Mouse (Mus musculus) lung, adult 18-20 months (tissue): ENCODE measurements around the gene Syt3.
A peak's percentile ranks its signal among the peaks of the same experiment; 100 is the strongest.

ENCODE experiments used
- DNase-seq, 2 experiments: peaks; one replicate each; pipeline ENCODE4 v3.0.0; 2022; ENCODE audit warnings: mixed read lengths in 2 of 2

Syt3 gene

DNA sequence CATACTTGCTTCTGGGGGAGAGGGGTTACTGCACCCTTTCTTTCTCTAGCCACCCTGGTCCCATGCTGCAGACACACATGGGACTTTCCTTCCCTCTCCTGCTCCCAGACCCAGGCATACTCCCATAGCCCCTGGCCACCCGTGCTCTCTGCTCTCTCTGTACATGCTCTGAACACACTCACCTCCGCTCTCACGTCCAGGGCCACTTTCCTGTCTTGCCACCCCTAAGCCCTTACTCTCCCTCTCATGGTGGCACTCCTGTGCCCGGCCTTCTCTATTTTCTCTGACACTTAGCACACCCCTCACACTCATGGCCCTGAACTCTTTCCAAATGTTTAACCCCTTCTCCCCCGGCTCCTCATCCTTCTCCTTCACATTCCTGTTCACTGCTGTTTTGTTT is 25.9 kb upstream of the Syt3 start:
- DNase-seq, result peak; percentile 42 to 48

DNA sequence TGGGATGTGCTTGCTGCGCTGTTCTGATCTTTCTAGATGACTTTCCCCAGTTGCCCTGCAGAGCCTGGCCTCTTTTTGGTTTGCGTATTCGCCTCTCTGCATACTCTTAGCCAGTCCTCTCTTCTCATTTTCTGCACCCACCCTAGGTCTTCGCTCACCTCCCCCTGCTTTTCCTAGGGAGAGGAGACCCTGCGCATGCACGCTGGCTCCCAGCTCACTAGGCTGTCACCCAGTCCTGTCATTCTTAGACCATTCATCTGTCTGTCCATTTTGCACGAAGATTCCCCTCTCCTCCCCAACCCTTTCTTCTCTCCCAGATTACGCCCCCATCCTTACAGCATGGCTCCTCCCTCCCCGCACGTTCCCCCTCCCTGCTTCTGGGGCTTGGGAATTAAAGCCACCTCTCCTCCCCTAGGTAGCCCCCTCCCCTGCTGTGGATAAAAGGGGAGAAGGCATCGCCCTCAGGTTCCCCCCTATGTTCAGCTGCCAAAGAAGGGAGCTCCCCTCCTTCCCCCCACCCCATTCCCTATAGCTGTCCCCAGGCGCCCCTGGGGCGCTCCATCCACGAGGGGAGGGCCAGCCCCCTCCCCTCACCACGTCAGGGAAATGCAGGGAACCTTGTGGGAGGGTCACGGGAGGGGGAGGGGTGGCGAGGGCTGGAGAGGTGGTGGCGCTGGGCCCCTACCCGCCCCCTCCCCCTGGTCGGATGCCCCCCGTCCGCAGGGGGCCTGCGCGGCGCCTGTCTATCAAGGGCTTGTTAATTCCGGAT is 24.8 kb upstream of the Syt3 start:
- DNase-seq, result no peak

DNA sequence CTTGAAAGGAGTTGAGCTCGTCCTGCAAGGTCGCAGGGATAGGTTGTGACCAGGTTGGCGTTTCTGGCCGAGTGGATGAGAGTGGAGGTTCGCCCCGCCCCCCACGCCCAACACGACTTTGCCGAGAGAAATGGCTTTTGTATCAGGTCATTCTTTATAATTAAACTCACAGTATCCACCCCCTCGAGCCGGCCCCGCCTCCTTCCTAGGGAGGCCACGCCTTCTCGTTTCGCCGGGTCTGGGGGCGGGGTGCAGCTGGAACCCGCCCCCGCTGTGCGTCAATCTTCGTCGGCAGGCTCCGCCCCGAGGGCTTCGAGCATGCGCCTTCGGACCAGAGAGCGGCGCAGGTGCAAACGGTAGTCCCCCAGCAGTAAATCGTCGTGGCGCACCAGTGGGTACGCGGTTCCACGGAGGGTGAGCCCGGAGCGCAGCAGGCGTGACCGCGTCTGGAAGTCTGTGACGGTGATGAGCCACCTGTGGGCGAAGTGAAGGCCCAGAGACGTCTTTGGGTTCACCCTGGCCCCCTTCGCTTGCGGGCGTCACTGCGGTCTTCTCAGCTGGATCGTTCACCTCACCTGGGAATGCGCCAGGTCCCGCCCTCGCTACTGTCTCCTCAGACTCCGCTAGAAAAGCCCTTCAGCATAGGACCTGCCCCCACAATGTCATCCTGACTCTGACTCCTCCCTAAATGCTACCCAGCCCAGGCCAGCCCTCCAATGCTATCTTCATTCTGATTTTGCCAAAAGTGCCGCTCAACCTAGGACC is 23.8 kb upstream of the Syt3 start:
- DNase-seq, result peak; percentile 92 to 94

DNA sequence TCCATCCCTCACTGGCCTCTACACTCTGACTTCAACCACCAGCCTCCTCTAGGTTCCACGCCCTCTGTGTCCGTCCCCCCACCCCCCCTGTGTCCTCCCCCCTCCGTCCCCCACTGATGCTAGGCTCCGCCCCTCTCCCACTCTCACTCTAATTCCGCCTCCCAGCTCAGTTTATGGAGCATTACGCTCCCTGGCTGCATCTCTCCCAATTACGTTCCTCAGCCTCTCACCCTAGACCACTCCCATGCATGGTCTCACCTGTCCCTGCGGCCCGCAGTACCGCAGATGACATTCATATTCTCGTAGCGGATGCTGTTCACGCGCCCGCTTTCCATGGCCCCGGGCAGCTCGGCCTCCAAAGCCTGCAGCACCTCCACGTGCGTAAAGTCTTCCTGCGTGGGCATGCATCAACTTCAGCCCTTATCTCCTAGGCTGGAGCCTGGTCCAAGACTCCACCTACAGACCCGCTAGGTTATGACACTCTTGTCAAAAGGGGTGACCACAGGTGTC is 23.1 kb upstream of the Syt3 start:
- no peak for DNase-seq

DNA sequence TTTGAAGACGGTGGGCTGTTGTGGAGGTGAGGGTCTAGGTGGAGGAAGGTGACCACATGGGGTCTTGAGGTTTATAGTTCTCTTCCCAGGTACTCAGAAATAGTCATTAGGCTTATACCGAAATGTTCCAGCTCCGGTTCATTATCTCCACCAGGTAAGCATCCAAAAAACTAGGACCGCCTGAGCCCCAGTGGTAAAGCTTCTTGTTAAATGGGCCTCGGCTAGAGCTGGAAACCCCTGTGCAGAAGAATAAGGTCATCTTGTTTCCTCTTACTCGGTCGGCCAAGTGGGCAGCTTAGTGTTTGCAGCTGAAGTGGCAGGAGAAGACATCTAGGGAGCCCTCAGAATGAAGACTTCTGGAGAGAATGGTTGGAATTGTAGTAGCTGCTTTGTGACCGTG is 11.2 kb upstream of the Syt3 start:
- no peak for DNase-seq

DNA sequence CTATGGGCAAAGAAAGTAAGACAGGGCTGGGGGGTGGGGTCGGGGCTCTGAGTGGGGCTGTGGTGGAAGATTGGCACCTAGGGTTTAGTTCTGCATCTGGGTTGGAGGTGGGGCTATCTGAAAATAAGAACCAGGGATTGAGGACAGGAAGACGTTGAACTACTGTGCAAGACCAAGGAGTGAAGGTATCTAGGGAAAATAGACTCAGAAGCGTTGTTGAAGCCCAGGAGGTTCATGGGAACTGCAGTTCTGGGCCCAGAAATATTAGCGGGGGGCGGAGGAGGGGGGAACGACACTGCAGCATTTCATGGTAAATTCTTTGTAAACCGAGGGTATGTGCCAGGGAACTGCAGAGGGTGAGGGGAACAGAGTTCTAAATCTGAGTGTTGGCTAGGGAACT is 10.4 kb upstream of the Syt3 start:
- no peak for DNase-seq

DNA sequence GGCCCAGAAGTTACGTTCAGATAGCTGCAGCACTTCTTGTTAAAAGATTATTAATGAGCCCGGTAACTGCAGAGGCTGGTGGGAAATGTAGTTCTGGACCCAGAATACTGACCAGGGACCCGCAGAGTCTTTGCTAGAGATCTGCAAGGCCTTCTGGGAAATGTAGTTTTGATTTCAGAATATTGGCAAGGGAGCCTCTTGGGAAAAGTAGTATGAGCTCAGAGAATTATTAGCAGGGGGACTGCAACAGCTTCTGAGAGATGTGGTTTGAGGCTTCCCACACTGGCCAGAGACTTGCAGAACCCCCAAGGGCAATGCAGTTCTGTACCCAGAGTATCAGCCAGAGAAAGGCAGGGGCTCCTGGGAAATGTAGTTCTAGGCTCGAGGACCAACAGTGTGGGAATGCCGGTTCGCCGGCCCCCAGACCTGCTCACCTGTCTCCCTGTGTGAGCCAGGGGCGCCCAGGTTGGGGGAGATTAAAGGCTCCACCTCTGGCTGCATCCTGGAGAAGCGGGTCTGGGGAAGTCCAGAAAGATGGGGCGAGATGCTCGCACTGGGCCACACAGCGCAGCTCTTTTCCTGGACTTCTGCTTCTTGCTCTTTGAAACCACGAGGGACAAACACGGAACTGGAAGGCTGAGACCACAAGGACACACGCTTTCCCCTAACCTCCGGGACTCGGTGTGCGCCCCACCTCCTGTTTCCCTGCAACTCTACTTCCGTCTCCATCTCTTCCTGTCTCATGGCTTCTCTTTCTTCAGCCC is 9.8 kb upstream of the Syt3 start:
- peak; percentile 90 to 95 for DNase-seq

DNA sequence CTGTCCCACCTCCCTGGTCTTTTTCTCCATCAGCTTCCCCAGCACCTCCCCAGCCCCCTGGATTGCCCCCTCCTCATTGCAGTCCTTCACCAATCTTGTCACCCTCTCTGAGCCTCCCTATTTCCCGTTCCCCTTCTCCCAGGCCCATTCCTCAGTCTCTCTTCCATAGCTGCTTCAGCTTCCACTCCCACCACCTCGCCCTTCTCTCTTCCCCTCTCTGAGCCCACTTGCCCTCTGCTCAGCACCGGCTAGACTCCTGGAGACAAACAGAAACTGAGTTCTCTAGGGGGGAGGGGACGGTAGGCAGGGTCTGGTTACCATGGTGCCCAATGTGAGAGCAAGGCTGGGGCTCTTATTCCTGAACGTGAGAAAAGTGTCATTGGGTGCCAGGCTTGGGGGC is 9.1 kb upstream of the Syt3 start:
- no peak for DNase-seq

DNA sequence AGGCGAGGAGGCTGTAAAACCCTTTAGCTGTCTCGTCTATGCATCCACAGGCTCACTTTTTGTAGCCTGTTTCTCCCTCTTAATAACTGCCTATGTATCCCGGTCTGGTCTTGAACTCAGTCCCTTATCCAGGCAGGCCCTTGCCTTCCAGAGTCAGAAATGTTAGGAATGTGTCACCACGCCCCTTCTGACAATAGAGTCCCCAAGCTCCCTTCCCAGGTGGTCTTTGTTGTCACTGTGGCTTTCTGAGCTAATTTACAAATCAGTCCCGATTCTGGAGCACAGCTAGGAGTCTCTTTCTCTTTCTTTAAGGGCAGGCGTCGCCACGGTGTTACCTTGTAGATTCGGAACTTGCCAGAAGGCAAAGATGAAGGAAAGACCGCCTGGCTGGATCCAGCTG is 8.7 kb upstream of the Syt3 start:
- no peak for DNase-seq

DNA sequence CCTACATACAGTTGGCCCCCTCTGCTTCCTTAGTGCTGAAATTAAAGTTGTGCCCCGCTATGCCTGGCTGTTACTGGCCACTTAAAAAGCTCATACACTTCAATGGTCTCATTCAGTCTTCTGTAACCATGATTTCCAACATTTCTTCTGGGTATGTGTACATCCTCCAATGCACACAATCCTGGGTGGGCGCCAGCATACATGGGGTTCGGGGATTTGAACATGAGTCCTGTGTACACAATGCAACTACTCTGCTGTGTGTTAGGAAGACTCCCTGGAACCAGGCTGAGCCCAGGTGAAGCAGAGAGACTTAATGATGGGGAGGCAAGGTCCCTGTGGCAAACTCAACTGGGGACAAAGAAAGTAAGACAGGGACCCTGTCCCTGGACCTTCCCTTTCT is 8.1 kb upstream of the Syt3 start:
- DNase-seq, result no peak

DNA sequence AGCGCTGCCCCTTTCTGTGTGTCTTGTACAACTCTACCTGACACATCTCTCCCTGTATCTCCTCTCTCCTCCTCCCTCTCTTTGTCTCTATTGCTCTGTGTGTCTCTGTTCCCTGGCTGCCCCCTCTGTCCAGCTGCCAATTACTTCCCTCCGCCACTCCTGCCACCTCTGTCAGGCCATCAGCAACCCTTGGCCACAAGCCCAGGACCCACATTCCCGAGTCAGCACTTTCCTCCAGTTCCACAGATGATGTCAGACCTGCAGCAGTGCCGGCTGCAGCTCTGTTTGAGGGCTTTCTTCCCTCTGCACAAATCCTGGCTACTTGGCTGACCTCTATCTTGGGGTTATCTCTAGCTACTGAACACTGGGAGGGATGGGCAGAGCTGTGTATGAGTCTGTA is 5.6 kb upstream of the Syt3 start:
- DNase-seq, result peak in 1 of 2 experiments; percentile 22

DNA sequence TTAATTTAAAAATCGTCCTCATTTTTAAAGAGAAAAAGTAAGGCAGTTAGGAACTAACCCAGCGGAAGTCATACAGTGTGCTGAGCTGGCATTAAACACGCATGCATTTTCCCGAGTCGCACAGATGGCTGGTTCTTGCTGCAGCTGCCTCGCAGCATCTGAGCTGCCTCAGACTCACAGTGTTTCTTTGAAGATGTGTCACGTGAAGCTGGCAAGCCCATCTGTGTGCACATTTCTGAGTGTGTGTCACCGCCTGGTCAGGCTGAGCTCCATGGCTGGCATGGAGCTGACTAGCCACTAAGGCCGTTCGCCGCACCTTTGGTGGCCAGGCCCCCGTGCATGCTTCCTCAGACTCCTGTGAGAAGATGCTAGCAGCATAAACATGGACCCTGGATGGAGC is 1.4 kb upstream of the Syt3 start:
- DNase-seq, result no peak

DNA sequence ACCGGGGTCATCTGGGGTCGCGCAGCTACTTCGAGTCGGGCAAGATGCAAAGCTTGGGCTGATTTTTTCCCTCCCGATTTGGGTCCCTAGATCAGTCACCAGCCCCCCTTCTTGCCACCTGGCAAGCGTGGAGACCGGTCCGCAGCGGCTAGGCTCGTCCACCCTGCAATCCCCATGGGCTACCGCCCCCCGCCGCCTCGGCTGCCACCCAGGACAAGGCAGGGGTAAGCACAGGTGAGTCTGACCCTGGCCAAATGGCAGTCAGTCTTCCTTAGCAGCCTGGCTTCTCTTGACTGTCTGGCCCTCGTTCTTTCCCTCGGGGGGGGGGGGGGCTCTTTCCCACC is 786 bp downstream of the Syt3 start:
- DNase-seq, result no peak

DNA sequence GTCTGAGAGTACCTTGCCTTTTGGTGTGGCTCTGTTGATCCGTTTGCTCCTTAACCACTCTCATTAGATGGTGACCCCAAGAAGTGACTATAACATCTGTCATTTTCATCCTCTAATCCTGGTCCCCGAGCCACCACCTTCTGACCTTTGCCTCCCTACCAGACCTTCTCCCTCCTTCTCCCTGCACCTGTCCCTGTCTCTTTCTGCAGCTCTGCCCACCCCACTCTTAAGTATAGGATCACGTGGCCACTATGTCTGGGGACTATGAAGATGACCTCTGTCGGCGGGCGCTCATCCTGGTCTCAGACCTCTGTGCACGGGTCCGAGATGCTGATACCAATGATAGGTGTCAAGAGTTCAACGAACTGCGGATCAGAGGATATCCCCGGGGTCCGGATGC is 1.8 kb downstream of the Syt3 start, which contains the start of gene 1700008O03Rik:
Gene 1700008O03Rik, minus strand, starts transcription at position 101 of the 400 bp plus-strand sequence.
- DNase-seq, result no peak

DNA sequence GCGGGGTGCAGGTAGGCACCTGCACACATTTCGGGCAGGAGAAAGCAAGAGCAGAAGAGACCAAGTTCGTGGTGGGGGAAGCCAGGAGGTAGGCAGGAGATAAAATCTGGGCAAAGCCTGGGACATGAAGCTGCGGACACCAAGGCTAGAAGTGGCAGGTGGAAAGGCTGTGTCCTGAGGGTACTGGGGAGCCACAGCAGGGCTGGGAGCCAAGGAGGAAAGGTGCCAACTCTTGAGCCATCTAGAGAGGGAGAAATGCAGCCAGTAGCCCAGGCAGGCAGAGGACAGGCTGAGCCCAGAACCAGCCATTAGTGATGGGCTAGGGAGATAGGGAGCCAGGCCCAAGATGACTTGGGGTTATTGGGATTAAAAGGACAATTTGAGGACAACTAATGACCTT is 7.9 kb downstream of the Syt3 start:
- DNase-seq, result no peak

DNA sequence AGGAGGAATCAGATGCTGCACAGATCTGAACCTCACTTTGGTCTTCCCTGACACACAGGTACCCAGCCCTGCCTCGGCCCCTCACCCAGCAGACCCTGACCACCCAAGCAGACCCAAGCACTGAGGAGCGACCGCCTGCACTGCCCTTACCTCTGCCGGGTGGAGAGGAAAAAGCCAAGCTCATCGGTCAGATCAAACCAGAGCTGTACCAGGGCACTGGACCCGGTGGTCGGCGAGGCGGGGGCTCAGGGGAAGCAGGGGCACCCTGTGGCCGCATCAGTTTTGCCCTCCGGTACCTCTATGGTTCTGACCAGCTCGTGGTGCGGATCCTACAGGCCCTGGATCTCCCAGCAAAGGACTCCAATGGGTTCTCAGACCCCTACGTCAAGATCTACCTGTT is 8.4 kb downstream of the Syt3 start:
- no peak for DNase-seq

DNA sequence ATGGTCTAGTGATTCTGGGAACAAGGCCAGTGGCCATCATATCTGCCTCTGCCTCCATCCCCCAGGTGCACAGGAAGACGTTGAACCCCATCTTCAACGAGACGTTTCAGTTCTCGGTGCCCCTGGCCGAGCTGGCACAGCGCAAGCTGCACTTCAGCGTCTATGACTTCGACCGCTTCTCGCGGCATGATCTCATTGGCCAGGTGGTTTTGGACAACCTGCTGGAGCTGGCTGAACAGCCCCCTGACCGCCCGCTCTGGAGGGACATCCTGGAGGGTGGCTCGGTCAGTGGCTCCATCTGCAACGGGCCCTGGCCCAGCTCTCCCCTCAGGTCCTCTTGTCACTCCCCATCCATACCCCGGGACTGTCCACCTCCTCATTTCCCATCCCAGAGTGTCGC is 9.4 kb downstream of the Syt3 start:
- no peak for DNase-seq

DNA sequence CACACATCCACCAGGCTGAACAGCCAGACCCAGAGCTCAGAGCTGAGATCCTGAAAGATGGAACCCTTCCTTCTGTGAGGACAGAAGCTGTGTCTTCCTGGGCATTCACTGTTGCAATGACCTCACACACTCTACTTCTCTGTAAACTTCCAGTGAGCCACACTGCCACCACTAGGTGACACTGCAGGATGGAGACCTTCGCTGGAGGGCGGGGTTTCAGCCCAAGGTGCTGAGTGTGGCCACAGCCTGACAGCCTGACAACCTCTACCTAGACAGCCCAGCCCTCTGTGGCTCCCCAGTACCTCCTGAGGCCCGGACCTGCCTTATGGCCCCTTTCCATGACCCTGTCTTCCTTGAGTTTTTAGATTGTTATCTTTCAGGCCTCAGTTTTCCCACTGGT is 14.7 kb downstream of the Syt3 start:
- DNase-seq, result peak; percentile 47 to 55

DNA sequence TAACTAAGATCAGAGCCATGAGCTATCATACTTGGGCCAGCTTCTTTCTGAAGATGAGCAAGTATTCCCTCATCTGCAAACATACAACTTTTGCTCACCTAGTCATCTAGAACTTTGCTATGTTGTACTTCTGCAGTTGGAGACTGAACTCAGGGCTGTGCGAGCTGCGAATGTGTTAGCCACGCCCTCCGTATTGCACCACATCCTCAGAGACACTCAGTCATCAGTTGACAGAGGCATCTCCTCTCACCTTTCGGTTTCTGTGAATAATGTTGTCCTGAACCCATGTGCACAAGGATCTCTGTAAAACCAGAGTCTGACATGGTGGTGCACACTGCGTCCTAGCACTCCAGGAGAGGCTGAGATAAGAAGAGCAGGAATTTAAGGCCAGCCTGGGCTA is 17.8 kb downstream of the Syt3 start:
- no peak for DNase-seq

DNA sequence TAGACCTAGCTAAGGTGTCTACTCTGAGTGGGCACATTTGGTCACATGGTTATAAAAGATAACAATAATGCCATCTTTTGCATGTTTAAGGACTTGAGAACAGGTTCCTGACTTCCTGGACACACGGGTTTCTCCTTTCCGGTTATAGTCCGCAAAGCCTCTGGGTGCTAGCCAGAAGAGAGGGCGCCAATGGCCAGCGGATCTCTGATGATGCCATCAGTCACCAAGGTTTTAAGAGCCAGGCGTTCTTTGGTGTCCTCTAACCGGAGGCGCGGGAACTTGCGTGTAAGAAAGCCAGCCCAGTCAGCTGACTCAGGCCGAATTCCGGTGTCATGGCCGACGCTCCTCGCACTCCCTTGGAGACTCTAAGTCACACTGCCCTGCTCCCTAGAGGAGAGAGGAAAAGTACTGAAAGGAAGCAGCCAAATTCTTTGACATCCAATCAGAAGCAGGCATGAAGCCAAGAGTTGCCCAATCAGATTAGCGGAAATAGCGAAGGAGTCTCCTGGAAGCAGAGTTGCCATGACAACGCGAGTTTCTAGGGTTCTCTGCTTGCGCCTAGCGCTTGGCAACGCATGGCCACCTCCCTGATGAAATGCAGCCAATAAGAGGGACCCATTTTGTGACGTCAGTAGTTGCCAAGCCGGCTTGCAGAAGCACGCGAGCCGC is 21.6 kb downstream of the Syt3 start:
- DNase-seq, result peak; percentile 86 to 91

DNA sequence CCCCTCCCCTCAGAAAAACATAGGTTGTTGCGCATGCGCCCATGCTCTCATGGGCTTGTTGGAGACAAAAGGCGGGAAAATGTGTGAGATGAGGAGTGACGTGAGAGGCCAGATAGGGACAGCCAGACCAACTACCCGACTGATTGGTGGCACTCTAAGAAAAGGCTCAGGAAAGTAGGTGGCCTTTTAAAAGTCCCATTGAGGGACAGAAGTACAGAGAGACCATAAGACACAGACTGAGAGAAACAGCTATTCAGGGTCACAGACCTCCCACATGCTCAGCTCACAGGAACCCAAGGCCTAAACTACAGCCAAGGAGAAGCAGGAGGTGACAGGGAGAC is 22.1 kb downstream of the Syt3 start:
- no peak for DNase-seq

DNA sequence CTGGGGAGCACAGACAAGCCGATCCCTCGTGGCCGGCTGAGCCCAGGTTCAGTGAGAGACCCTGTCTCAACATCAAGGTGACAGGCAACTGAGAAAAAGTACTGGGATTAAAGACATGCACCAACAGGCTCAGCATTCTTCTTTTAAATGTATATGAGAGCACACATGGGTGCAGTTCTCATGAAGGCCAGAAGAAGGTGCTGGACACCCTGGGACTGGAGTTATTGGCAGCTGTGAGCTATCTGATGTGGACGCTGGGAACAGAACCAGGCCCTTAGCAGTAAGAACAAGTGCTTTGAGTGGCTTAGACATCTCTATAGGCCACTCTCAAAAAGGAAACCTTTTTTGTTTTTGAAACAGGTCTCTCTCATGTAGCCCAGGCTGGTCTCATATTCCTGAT is 27.2 kb downstream of the Syt3 start:
- no peak for DNase-seq

DNA sequence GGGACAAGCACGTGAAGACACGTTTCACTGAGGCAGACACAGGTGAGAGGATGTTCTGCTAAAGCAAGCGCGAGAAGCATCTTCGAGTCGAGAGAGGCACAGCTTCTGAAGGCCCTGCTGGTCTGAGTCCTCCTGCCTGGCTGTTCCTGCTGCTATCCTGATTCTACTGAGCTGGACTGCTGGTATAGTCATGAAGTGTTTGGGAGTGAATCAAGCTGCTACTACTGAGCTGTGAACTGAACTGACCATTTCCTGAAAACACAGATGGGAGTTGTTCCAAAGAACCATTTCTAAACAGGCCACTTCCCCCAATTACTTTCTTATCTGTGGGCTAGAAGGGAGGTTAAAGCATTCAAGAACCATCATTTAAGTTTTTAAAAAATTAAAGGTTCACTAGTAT is 29.4 kb downstream of the Syt3 start:
- DNase-seq, result peak in 1 of 2 experiments; percentile 21
